Mouse (Mus musculus) bone marrow macrophage, adult 2 months (primary cell): ENCODE measurements around the gene Lrrc49.

Experiments
- CTCF ChIP-seq: IDR thresholded peaks from 2 replicates; pipeline ENCODE4 v1.5.1; 2012; ENCODE audit warnings: low read depth, mild to moderate bottlenecking, low read length, moderate library complexity
- POLR2A ChIP-seq: IDR thresholded peaks from 2 replicates; pipeline ENCODE4 v1.6.1; 2012; ENCODE audit warnings: mild to moderate bottlenecking, low read depth, low read length, borderline replicate concordance

- TF ChIP-seq CTCF, result no peak
- TF ChIP-seq POLR2A, result no peak
These were observed 114.9 kb downstream of the Lrrc49 start for GRCm38 (mm10) chr9:60573011-60573410.
